Mouse (Mus musculus) liver, postnatal 0 days (tissue): ENCODE data around the gene Swap70.

Experiments used
- CTCF ChIP-seq: sonication (generic); IDR thresholded peaks from 2 replicates; pipeline ENCODE4 v1.5.1; 2016; ENCODE audit warnings: antibody characterized with exemption, low read depth
- EP300 ChIP-seq: IDR thresholded peaks from 2 replicates; pipeline ENCODE4 v1.6.1; 2016; ENCODE audit warnings: antibody characterized with exemption, low read depth, mild to moderate bottlenecking

- TF ChIP-seq EP300: no peak
- TF ChIP-seq CTCF: no peak
Observed at GRCm38 (mm10) chr7:110315352-110315751, 93.8 kb downstream of the Swap70 start.
